Mouse (Mus musculus) retina, postnatal 1 day (tissue): Measurements from ENCODE around the gene Cdiptos.

Source experiments
- DNase-seq: peaks from one replicate; pipeline ENCODE4 v3.0.0-alpha.2; 2012

Cdiptos gene

DNA sequence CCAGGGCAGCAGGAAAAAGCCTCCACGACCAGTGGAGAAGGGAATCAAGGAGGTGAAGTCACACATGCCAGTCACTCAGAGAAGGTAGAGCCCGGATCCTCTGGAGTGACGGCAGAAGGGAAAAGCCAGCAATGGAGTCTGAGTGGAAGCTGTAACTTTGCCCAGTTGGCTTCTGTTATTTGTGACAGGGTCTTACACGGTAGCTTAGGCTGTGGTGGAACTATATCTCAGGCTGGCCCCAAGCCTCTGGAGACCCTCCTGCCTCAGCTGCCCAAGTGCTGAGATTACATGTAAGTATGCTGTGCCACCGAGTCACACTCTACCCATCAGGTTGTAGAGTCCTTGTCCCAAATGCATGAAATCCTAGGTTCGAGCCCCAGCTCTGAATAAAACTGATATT is 37.5 kb upstream of the Cdiptos start:
- no peak for DNase-seq

DNA sequence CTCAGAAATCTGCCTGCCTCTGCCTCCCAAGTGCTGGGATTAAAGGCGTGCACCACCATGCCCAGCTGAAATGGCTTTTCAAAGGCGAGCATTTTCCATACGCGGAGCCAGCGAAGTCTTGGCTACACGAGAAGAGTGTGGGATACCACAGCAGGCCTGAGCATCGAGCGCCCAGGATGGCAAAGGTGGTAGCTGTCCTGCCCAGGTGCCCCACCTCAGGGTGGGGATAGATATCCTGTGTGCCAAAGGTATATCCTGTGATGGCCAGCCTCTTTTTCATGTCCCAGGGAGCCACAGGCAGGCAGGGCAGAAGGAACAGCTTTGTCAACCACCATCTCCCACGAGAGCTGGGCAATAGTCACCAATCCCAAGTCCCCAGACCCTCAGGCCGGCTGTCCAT is 36.9 kb upstream of the Cdiptos start:
- DNase-seq: no peak

DNA sequence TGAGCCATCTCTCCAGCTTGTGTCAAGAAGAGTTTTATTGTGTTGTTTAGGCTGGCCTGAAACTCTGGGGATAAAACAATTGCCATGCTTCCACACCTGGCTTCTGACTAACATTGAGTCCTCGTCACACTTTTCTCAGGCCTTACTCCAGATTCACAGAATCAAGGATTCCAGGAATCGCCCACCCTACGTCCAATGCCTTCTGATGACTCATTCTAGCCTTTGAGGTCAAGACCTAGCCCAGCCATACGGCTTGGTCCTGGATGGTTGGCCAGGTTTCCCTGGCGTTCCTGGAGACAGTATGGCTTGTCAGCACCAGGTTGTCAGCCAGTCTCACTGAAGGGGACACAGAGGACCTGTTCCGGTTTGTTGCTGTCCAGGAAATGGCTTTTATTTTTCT is 36.5 kb upstream of the Cdiptos start:
- no peak for DNase-seq

DNA sequence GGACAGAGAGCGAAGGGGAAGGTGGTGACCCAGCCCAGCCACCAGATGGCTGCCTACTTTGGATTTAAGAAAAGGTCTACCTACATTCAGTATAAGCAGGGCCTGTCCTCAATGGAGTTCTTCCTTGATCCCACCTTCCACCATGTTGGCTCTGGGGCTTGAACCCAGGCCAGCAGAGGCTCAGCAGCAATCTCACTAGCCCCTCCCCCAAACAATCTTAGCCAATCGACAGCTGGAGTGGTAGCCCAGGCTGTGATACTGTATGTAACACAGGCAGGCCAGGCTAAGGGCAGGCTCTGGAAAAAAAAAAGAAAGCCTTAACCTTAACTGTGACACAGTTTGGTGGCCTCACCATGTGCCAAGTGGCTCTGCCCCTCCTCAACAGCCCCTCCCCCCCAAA is 35.8 kb upstream of the Cdiptos start:
- DNase-seq: peak; percentile 40

DNA sequence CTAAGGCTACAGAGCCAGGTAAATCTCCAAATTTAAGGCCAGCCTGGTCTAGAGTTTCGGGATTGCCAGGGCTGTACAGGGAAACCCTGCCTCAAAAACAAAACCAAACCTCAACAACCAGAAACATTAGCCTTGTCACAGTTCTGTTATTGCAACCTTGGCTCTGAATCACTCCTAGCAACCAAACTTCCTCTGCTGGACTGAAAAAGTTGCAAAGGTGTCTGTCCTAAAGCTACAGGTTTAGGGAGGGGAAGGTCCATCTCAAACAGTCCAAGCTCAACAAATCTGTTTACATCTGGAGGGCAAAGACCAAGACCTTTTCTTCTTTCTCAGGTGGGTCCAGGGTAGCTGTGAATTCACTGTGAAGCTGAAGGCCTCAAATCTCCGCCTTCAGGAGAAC is 35.2 kb upstream of the Cdiptos start:
- no peak for DNase-seq

DNA sequence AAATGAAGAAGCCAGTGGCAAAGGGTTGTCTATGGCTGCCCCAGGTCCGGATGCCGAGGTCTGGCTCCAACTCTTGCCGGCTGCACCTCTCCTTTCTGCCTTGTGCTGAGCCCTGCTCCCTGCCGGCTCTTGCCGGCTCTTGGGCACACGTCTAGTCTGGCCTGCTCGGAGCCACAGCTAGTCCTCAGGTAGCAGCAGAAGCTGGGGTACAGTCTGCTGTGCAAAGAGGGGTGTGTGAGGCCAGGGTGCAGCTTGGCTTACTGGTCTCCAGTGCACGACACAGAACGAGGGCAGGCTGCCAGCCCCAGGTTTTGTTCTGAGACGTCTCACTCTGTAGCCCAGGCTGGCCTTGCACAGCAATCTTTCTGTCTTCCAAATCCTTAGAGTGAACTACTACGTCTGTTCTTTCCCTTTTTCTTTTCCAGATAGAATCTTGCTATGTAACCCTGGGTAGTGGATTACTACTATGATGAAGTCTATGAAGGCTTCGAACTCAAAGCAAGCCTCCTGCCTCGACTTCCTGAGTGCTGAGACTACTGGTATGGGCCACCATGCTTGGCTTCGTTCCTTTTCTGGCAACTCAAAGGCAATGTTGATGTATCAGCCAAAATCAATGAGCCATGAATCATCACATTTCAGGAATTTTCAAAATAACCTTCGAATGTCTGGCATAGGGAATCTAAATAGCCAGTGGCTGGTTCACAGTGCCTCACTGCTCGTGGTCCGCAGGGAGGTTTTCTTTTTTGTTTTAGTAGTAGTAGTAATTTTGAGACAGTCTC is 33.6 kb upstream of the Cdiptos start:
- no peak for DNase-seq

DNA sequence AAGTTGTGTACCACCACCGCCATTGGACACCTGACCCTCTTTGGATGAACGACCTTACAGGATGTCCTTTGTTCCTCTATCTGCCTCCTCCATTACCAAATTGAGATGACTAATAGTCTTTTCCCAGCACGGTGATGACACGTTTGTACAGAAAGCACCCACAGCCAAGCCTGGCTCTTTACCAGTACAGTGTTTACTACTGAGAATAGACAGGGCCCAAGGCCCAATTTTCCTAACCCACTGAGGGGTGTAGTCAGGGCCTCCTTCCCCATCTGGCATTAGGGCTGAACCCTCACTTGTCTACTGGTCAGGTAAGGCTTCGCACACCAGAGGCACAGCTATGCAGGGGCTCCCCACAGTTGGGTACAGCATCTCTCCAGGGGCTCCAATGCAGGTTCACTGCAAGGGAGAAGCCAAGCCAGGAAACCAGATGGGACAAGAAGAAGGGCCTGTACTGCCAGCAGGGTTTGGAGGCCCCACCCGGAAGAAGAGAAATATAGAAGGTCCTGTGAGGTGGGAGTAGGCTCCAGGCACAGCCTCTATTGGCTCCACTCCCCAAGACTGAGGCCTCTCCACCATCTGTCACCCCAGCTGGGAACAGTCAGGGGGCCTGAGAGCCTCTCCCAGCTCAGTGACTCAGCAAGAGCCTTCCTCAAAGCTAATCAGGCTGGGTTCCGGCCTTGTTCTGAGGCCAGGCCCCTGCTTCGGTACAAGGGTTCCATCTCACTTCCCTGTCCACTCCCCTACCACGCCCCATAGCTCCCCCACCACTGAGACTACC is 32.5 kb upstream of the Cdiptos start:
- DNase-seq: peak; percentile 73

DNA sequence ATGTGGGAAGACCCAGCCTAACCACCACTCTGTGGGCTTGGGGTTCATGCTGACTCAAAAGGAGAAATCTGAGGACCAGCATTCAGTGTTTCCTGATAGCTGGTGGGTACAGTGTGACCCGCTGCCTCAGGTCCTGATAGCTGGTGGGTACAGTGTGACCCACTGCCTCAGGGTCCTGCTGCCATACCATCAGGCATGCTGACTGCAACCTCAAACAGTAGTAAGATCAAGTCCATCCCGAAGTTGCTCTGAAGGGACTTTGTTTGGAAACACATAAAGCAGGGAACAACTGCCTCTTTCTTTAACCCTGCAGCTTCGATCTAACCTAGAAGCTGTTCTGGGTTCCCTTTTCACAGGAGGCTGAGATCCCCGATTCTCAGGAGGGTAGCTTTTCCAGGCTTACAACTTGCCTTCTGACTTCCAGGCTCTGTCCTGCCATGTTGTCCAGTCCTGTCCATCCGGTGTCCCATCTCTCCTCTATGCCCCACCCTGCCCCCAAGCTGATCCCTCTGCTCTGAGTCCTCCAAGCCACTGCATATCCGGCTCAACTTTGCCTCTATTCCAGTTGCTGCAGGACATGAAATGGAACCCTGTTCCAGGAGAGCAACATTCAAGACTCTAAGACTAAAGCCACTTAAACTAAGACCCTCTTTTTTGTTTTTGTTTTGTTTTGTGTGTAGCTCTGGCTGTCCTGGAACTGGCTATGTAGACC is 31.6 kb upstream of the Cdiptos start:
- DNase-seq: no peak

DNA sequence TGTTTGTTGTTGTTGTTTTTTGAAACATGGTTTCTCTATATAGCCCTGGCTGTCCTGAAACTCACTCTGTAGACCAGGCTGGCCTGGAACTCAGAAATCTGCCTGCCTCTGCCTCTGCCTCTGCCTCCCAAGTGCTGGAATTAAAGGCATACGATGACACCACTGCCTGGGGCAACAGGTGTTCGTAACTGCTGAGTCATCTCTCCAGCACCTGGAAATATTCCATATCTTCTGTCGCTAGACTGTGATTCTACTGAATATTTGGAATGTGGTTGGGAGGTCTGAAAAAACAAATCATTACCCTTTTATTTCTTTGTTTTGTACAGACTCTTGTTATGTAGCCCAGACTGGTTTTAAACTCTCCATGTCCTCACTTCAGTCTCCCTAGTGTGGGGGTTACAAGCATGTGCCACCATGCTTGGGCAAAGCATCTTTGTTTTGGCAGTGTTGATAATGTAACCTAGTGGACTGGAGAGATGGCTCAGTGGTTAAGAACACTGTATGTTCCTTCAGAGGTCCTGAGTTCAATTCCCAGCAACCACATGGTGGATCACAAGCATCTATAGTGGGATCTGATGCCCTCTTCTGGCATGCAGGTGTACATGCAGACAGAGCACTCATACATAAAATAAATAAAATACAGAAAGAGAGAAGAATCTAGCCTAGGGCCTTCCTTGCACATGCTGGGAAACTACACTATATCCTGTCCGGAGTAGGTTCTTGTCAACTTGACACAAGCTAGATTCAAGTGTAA is 28.4 kb upstream of the Cdiptos start:
- no peak for DNase-seq

DNA sequence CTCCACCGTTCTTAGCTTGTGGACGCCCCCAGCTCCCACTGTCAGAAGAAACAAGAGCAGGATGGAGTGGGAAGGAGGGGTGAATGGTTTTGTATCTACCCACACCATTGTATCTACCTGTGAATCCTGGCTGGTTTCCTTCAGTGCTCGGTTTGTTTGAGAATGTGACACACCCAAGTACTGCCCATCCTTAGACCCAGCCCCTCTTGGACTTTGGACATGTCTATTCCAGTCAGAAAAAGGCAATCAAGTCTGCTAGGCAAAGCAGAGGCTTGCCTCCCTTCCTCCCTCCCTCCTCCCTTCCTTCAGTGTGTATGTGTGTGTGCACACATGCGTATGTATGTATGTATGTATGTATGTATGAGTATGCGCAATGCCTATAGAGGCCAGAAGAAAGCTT is 27.7 kb upstream of the Cdiptos start:
- DNase-seq: no peak

DNA sequence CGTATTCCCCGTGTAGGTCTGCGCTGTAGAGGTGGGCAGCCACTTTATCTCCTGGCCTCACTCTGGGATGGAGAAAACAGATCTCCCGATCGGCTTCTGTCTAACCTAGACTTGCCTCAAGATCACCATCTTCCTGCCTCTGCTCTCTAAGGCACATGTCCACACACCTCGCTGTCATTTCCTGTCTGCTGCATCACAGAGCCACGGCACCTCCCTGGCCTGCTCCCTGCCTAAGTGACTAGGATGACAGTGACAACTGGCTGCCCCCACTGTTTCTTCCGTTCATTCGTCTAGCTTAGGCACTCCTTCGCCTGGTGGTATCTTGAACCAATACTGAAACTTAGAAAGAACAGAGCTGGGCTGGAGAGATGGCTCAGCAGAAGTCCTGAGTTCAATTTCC is 23.7 kb upstream of the Cdiptos start:
- no peak for DNase-seq

DNA sequence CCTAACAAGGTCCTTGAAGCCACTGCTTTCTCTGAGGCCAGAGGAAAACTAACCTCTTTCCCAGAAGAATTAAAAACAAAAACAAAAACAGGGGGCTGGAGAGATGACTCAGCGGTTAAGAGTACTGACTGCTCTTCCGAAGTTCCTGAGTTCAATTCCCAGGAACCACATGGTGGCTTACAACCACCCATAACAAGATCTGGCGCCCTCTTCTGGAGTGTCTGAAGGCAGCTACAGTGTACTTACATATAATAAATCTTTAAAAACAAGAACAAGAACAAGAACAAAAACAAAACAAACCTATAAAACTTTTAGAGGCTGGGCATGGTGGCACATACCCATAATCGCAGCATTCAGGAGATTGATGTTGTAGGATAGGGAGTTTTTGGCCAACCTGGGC is 20.6 kb upstream of the Cdiptos start:
- no peak for DNase-seq

DNA sequence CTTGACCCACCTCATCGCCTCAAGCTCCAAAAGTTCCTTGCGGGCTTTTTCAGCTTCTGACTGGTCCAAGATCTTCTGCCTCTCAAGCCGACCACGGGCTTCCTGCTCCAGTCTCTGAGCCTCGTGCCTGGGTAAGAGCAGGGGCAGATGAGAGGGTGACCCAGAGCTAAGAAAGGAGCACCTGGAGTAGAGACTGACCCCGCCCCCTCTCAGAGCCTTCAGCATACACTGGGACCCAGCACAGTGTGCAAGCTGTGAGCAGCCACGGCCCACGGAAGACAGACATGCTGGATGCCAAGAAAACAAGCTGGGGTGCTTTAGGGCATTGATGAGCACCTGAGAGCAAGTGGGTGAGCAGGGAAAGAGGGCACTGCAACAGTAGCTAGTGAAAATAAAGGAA is 12.9 kb upstream of the Cdiptos start:
- no peak for DNase-seq

DNA sequence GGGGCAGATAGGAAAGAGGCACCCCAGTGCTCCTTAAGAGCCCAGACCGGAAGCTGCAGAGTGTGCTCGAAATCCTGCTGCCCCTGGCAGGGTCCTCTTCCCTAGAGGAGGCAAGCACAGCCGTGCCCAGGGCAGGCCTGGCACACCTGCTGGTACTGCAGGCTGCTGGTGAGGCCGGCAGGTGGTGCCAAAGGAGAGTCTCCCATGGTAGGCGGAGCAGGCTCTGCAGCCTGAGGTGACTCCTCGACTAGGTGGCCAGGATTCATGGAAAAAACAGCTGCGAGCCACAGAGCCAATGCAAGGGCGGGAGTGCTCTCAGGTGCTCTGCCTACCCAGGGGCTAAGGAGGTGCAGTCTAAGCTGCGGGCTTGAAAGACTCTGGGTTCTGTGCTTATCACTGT is 10.4 kb upstream of the Cdiptos start:
- DNase-seq: peak; percentile 48

DNA sequence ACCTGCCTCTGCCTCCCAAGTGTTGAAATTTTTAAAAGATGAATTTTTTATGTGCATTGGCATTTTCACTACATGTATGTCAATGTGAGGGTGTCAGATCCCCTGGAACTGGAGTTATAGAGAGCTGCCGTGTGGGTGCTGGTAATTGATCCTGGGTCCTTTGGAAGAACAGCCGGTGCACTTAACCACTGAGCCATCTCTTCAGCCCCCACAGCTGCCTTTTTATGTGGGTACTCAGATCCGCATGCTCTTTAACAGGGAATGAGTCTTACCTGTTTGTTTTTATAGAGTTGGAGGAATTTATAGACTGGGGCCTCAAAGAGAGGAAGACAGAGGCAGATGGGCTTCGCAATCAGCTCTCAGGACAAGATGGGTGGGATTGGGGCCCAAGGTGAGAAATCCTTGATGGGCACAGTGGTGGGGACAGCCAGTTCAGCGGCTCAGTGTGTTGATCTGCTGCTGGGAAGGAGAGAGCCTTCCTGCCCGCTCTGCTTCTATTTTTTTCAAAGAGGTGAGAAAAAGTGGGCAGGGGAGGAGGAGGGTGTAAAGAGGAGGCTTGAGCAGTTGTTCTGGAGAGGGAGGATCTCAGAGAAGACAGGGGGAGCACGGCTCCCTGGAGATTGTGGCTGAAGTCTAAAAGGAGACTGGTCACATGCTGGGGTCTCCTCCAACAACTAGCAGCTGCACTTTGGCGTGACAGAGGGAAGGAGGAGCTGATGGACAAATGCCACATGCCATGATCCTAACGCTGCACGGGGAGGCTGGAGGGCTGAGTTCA is 9.0 kb upstream of the Cdiptos start:
- DNase-seq: no peak

DNA sequence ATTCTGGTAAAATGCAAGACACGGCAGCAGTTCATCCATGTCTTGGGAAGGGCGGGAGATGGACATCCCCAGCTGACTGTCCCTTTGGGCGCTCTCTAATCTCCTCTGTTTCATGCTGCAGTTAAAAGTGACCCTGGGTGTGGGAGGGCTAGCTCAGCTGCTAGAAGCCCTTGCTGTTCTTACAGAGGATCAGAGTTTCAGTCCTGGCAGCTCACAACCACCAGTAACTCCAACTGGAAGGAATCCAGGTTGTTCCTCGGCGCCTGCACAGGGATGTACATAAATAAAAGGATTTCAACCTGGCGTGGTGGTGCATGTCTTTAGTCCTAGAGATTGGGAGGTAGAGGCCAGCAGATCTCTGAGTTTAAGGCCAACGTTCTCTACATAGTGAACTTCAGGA is 7.2 kb upstream of the Cdiptos start:
- no peak for DNase-seq

DNA sequence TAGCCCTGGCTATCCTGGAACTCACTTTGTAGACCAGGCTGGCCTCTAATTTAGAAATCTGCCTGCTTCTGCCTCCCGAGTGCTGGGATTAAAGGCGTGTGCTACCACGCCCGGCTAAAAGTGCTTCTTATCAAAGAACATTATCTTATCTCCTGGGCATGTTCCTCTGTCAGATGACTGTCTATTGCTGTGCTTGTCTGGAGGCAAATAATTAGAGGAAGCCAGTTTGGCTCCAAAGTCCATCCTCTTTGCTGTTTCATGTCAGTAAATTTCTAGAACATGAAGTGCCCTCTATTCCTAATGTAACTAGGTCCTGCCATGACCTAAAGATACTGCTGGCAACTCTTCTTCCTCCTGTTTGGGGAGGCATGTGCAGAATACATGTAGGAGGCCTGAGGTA is 6.2 kb upstream of the Cdiptos start:
- no peak for DNase-seq

DNA sequence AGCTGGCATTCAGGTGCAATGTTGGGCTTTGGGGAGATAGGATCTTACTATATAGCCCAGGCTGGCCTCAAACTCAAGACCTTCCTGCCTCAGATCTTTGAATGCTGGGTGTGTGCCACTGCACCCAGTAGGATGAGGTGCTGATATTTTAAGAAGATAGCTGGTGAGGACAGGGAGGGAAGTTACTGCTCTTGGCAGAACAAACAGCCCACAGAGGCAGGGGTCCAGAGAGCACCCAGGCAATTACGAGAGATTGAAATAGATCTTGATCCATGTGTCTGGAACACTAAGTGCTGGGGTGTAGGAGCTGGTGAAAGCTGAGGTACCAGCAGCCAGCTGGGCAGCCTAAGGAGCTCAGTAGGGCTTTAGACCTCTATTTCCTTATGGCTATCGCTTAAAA is 5.7 kb upstream of the Cdiptos start:
- no peak for DNase-seq

DNA sequence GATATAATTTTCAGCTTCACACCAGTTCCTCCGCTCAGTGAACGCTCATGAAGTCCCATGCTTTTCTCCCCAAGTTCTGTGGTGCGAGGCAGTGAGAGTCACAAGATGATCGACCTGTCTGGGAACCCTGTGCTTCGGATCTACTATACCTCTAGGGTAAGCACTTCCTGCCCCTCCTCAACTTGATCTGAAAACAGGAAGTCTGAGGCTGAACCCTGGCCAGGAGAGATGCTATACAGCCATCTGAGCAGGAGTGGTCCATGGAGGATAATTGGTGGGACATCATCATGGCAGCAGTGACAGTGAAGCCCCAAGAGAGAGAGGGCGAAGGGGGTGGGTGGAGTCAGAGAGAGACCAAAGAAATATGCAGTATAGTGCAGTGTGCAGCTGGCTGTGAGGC is 2.9 kb upstream of the Cdiptos start:
- DNase-seq: no peak

DNA sequence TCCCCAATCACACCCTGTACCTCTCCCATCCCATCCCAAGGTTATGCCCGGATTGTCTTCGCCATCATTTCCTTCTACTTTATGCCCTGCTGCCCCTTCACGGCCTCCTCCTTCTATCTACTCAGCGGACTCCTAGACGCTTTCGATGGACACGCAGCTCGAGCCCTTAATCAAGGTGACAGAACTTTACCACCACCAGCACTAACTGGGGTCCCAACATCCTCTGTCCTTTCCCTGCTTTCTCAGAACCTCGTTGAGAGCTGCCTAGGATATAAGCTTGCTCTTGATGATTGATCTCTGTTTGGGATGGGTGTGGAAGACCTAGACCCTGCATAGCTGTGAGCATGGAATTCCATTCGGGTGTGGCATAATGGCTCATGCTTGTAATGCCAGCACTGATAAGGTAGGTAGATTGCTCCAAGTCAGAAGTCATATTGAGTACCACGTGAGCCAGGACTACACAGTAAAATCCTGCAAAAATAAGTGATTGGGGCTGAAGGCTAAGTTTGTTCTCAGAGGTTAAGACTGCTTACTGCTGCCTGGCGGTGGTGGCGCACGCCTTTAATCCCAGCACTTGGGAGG is 1.1 kb upstream of the Cdiptos start:
- DNase-seq: peak; percentile 15

DNA sequence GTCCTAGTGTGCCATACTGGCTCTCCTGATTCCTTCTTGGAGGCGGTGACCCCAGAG is 177 bp downstream of the Cdiptos start, which contains the start of gene Cdipt:
Gene Cdipt (plus strand): TSS at position 22 of the 57 bp plus-strand sequence.
- no peak for DNase-seq

DNA sequence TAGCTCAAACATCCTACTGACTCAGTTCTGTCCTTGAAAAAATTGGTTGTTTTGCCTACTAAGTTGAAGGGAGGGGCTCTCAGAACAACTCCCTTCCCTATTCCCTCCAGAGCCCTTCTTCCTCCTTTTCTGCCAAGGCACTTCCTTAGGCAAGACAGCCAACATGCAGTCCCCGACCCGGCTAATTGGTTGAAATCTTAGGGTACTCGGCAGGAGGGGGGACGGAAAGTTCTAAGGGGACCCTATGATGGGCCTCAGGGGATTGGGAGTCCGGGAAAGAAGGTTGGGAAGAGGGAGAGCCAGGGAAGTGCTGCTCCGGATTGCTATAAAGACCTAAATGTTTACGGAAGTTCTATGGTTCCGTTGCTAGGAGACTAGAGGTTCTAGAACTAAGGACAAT is 405 bp downstream of the Cdiptos start:
- no peak for DNase-seq

DNA sequence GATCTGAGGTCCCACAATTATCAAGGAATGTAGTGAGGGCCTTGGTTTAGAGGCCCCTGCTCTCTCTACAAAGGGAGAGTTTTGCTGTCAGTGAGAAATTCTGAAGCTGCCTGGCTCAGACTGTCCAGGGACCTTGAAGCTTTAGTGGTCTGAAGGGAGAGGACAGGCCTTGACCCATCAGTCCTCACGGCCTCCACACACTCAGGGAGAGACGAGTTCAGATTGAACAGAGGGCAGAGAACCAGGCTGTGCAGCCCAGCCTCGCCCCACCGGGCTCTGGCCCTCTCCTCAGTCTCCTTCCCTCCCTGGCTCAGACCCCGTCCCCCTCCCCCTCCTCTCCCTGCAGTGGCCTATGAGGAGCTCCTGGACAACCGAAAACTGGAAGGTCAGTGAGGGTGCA is 8.5 kb downstream of the Cdiptos start:
- no peak for DNase-seq
